Mouse (Mus musculus) left cerebral cortex, postnatal 25 days (tissue): ENCODE measurements around the gene Exoc3l. TPM values are rescaled to one million over a fixed set of nuclear protein-coding genes. Genes with fewer than 3 reads are reported as not detected.

Experiments used
- DNase-seq, 2 experiments: peaks; one replicate each; pipeline ENCODE4 v3.0.0; 2022; ENCODE audit warnings: low spot score in 2 of 2, mixed read lengths in 1 of 2
- intact Hi-C: fragments of 180-260 bp; cut with DNase I; formaldehyde crosslinking; loops from one replicate; pipeline ENCODE4 v1.15.1; 2025
- total RNA-seq, 2 experiments: library from RNA; stranded (reverse); gene quantifications; 2 replicates each; pipeline ENCODE4 v1.2.3; 2021

Exoc3l gene
- 1 to 10 TPM; 1.4 to 1.8 TPM for total RNA-seq

DNA sequence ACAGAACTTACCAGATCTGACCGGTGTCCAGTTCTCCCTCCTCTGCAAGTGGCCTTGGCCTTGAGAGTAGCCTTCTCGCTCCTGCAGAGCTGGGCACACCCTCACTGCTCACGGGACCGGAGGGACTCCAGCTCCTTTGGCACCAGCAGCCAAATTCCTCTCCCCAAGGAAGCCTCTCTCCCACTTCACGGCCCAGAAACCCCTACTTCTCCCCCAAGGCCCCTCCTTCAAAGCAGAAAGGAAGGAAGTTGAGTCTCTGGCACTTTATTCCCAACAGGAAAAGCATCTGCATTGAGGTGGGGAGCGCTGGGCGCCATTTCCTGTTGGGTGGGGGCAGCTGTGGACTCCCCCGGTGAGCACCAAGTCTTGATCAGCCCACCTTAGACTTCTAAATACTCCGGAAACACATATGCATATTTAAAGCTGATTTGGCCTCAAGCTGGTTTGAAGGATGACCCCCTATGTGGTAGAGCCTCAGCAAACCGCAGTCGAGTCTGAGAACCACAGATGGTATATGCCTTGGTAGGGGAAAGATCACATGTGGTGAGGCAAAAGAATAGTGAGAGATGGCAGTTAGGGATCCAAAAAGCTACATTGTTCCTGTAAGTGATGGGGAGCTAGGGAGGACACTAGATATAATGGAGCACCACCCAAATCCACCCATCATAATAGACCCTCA, at the start of gene Exoc3l:
TSS of gene Exoc3l (minus strand) at position 207 of the 679 bp plus-strand sequence.
- intact Hi-C loops = no loop called here
- DNase-seq = no peak

DNA sequence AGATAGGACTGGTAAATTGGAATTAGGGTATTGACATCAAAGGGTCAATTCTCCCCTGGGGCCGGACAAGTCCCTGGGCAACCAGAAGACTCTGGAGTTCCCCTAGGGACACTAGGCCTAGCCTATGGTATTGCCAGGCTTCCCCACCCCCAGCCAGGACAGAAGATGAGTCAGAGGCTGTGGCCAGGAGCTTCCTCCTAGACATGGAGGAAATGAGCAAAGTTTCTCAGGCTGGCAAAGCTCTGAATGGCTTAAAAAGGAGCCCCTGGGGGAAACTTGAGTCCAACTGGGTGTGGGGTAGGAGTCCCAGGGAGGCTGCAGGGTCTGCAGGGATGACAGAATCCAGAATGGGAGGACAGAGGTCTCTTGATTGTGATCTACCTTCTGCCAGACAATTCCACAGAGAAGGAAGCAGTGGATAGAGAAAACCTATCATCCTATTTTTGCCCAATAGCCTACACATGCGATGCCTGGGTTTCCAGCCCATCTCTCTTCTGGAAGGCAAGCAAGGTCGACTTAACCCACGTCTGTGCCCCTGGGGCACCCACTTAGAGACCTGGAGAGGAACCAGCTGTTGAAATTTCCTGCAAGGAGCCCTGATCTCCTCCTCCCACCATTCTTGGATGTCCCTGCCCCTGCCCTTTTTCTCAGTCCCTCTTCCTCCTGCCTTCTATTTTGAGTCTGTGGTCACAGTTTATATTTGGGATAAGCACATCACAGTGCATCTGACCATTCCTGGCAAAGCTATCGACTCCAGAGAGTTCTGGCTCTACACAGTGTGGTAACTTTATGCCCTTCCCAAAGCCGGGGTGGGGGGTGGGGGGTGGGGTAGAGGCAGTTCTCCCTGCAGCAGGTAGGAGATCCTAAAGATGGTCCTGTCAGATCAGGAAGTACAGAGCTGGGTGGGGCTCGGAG, 49.4 kb upstream of the Exoc3l start:
- intact Hi-C loops = no loop called here
- peak in 1 of 2 experiments; percentile 28 for DNase-seq

DNA sequence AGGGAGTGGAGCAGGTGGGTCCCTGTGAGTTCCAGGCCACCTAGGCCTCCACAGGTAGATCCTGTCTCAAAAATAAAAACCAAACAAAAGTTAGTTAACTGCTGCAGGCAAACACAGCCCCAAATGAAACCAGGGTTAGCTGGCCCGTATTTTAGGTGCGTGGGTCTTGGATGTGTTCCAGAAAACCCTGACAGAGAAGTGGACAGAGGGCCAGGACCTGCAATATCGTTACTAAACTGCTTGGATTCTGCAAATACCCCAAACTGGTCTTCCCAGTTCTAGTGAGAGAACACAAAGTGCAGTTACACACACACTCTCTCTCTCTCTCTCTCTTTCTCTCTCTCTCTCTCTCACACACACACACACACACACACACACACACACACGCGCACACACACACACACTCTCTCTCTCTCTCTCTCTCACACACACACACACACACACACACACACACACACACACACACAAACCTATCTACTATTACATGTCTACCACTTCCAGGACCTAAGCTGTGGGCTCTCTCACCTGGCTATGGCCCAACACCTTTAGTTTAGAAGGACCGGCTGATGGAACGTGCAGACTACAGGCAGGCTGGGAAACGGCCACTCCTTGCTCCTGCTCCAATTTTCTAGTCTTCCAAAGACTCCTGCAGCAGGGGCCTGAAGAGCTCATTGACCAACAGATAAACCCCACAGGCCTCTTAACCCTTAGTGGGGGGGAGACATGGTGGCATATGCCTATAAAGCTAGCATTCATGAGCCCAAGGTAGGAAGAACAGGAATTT, 48.1 kb upstream of the Exoc3l start:
- intact Hi-C loops = no loop called here
- no peak for DNase-seq

DNA sequence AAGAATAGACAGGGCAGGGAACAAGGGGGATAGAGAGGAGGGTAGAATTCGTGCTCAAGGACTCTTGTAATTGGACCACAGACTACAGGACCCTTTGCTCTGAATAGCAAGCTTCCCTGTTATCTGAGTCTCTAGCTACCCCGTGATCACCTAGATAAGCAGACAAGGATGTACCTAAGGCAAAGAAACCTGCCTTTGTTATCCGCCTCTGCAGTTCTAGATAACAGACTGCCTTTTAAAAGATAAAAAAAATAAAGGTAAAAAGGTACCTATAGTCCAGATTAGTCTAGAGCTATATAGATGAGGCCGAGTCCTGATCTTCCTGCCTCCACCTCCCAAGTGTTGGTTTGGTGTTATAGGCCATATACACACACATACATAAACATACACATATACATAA, 46.9 kb upstream of the Exoc3l start:
- intact Hi-C loops = no loop called here
- DNase-seq = no peak

DNA sequence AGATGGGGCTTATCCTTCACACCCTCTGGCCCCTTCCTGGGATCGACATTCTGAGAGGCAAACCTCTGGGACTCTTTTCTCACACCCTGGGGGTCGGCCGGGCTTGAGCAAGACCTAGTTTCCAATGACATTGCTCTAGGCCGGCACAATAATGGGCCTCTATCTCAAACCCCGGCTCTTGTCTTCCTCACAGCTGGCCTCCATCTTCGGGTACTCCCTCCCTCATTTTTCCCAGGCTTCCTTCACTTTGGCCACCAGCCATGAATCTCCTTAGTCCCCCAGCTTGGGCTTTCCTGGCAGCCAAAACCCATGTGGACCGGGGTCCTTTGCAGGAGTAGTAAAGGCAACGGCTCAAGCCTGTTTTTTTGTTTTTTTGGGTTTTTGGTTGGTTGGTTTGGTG, 45.5 kb upstream of the Exoc3l start:
- intact Hi-C loops = no loop called here
- DNase-seq = no peak

DNA sequence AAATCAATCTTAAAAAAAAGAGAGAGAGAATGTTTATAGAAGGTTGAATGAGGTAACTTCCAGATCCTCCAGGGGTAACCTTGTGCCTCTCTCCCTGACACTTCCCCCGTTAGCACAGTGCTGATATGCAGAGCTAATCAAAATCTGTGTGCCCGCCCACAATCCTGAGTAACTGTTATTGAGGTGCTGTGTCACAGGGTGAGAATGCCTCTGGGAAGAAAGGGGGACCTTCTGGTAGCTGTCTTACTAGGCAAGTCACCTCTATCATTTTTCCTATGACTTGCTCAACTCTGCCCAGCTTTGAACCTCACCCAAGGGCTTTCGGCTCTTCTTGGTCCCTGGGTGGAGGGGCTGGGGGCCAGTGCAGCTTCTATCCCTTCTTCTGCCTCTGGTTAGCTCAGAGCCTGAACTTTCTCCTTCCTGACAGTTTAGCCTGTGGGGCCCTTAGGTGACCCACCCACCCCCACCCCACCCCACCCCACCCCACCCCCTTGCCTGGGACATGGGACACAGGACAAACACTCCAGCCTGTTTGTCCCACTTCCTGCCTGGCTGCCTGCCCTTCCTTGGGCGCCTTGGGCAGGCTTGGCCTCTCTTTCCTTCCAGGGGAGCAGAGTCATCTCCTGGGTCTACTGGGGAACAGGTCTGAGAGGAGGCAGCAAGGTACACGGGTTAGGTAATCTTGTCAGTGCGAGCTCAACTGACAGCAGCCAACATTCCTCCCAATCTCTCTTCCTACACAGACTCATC, 44.2 kb upstream of the Exoc3l start:
- intact Hi-C loops = no loop called here
- DNase-seq = no peak

DNA sequence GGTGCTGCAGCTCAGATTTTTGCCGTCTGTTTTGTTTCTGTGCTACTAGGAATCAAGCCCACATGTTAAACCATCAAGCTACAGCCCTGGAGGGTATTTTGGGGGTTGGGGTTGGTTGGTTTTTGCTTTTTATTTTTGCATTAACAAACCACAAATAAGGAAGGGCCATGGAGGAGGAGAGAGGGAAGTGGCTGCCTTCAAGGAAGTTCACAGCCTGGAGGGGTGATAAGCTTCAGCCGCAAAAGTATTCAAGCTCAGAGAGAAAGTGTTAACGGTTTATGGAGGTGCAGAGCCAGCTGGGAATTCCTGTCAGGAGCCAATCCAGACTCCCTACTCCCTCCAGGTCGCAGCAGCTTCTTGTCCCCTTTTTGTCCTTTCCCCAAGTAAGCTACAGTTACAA, 43.1 kb upstream of the Exoc3l start:
- intact Hi-C loops = no loop called here
- DNase-seq = no peak

DNA sequence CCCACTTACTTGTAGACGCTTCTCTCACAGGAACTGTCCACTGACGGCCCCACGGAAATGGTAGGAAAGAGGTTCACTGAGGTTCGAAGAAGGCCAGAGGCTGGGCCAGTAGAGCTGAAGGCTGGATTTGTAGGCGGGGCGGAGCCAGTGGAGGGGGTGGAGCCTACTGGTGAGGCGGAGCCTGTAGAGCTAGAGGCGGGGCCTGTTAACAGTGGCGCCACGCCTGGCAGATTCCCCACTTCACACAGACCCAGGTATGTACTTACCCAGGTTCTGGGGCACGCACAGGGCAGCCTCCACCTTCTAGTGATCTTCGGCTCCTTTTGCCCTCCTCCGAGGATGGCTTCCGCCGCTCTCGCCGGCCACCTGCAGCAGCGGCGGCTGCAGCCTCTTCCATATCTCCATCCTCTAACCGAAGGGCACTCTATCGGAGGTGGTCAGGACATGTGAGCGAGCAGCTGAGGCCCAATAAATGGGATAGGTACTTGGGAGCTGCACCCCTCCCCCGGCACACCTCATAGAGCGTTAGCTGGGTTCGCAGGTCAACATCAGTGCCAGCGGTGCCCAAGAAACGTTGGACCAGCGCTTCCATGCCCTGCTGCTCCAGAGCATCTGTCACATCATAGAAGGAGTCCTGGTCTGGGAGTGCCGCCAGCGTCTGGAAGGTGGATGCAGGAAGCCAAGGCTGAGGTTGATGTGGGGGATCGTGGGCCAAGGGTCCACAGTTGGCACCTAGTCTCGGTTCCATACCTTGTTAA, 40.7 kb upstream of the Exoc3l start:
- intact Hi-C loops = no loop called here
- no peak for DNase-seq

DNA sequence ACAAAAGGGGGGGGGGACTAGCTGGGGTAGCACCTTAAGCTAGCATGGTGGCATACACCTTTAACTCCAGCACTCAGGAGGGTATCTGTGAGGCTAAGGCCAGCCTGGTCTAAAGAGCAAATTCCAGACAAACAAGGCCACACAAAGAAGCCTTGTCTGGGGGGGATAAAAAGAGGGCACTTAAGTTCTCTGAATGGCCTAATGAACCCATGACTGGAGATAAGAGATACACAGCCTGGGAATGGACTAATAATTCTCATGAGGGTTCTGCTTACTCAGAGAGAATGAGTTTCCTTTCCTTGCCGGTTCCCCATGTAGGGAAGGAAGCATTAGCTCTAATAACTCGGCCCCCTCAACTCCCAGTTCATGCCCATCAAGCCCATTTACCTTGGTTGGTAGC, 36.6 kb upstream of the Exoc3l start:
- DNase-seq = no peak
- intact Hi-C loops = no loop called here

DNA sequence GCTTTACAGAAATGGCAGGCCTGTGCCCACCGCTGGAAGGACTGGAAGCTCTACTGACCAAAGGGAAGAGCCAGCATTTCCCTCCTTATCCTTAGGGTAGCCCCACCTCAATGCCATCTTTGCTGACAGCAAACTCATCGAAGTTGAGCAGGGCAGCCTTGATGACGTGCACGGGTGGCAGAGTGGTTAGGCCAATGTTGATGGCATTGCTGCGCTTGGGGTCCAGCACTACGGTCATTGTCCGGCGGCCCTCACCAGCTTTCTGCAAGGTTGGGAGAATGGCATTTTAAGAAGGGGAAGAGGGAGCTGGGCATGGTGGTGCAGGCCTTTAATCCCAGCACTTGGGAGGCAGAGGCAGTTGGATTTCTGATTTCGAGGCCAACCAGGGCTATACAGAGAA, 36.0 kb upstream of the Exoc3l start:
- DNase-seq = no peak
- intact Hi-C loops = no loop called here

DNA sequence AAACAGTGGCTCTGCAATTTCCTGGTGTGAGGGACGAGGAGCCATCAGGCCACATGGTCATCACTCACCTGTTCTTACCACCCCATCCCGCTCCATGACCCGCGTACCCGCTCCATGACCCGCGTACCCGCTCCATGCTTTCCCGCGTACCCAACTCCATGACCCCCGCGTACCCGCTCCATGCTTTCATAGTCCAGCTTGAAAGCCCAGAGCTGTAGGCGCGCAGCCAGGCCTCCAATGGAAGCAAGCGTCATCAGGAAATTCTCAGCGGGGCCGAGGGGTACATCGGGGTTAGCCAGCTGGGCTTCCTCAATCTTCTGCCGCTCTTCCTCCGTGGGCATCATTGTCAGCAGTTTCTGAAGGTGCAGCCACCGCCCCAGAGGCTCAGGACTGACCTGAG, 35.6 kb upstream of the Exoc3l start:
- no peak for DNase-seq
- intact Hi-C loops = no loop called here

DNA sequence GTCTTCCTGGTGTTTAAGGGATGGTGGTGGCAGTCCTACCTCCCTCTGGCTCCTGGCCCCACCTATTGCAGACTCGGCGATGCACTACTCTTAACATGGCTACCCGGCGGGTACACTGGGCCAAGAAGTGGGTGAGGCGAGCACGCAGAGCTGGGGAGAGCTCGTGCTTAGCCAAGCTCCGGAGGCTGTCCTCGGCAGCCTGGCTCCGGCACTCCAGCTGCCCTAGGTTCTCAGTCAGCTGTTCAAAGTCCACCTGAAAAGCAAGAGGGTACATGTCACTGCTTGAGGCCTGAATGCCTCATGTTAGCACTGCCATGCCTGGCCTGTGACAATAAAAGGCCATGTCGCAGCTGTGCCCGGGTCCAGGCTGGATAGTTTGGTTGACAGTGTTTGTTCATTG, 34.4 kb upstream of the Exoc3l start:
- DNase-seq = no peak
- intact Hi-C loops = no loop called here

DNA sequence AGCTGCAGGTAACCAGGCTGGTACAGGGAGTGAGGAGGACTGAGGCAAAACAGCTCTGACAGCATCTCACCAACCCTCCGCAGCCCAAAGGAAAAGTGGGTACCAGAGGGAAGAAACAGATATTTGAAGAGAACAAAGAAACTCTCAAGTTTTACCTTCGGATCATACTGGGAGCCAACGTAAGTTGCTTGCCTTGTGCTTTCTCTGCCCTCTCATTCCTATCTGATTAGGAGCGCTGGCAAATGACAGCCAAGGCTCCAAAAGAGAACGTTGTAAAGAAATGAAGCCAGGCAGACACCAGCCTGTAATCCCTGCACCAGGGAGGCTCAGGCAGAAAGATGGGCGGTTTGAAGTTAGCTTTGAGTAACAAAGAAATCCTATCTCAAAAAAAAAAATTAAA, 31.1 kb upstream of the Exoc3l start:
- intact Hi-C loops = loop anchor here (2.0 kb wide), 1 partner anchor 22 kb away; the partner anchor contains the start of gene Slc9a5
- DNase-seq = no peak

DNA sequence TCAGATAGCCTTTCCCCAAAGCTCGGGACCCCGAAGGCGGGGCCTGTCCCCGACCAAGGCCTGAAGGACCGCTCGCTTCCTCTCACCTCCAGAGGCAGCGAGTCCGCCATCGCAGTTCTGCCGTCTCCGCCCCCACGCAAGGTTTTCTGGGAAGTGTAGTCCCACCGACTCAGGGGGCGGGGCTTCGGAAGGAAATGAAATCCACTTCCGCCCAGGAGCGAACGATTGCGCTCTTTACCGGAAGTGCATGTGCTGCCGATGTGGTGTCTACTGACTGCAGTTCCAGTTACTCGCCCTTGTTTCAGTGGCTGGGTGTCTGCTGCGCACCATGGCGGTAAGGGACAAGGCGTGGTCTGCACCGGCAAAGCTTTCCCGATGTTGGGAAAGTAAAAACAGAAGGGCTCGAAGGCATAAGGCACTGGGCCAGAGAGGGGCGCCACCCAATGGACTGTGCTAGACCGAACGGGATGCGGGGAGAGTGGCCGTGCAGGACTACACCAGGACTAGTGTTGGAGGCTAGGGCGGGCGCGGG, 30.3 kb upstream of the Exoc3l start, which contains the start of the genes Lrrc29 and Tmem208:
TSS of gene Lrrc29 (minus strand) at position 138 of the 532 bp plus-strand sequence.
TSS of gene Tmem208 (plus strand) at position 214 of the 532 bp plus-strand sequence.
- DNase-seq = peak; percentile 97 to 98
- intact Hi-C loops = loop anchor here (2.0 kb wide), 1 partner anchor 23 kb away; the partner anchor contains the start of gene Slc9a5

DNA sequence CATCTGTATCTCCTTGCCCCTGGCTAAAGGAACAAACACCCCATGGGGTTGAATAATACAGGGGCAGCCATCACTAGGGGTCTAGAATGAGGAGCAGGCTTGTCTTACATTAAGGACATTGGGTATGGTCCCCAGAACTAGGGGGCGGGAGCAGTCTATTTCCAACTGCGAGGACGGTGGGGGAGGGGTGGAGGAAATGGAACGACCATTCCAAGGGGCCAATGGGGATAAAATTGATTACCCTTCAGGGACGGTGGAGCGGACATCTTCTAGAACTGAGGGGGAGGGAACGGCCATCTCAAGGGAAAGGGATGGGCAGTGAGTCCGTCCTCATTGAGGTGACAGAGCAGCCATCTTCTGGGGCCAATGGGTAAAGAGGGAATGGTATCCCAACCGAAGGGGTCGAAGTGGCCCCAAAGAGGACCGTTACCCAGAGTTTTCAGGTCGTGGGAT, 29.8 kb upstream of the Exoc3l start:
- no peak for DNase-seq
- intact Hi-C loops = loop anchor here (2.0 kb wide), 1 partner anchor 23 kb away; the partner anchor contains the start of gene Slc9a5

DNA sequence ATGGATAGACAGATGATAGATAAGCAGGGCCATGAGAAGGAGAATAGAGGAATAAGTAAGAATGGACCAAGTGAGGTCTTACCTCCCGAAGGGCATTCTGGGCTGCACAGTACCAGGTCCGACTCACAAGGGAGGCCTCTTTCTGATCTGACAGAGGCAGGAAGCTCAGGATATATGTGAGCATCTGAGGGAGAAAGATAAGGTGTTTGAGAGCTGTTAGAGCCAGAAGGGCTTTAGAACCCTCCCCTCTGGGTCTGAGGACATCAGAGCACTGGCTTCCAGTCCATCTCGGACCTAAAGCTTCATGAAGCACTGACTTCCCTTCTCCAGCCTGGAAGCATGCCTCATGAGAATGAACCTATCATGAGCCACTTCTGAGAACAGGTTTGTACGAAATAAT, 27.3 kb upstream of the Exoc3l start:
- intact Hi-C loops = no loop called here
- no peak for DNase-seq

DNA sequence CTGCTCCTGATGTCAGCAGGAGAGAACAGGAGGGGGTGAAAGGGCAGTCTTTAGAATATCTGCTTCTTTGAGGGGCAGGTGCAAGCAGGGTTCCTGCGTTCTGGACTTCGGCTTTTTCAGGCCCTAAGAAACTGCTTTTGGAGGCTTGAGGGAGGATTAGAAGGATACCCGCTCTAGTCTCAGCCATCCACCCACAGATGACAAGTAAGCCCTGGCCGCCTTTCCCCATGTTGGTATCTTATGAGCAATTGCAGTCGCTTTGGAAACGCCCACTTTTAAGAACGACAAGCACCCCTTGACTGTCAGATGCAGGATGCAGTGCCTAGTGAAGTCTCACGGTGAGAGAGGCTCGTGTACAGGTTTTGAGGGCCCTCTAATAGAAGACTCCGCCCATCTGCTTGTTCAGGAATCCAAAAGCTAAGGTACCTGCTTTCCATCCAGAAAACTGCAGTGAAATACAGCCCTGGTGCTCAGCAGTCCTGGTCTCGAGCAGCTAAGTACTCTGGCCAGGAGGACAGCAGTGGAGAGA, 22.8 kb upstream of the Exoc3l start:
- DNase-seq = peak in 1 of 2 experiments; percentile 43

DNA sequence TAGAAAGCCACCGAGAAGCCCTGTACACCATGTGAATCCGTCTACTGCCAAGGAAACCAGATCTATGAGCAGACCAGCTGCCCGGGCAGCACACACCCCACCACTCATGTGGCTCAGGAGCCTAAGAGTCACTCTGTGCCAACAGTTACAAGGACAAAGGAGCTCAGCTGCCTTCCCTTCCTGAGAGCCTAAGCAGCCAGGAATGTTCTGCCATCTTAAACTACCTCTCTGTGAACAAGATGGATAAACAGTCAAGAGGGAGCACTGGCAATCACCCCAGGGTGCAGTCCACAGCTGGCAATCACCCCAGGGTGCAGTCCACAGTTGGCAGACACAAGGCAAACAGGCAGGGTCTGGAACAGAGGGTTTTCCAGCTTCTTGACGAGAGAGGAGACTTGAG, 22.0 kb upstream of the Exoc3l start:
- DNase-seq = no peak
- intact Hi-C loops = no loop called here

More for the DNA sequence above, 22.8 kb upstream of the Exoc3l start:
- intact Hi-C loops = no loop called here
